Comparison of ENCODE assay signal across 13 mouse cellular contexts in the genomic region with DNA sequence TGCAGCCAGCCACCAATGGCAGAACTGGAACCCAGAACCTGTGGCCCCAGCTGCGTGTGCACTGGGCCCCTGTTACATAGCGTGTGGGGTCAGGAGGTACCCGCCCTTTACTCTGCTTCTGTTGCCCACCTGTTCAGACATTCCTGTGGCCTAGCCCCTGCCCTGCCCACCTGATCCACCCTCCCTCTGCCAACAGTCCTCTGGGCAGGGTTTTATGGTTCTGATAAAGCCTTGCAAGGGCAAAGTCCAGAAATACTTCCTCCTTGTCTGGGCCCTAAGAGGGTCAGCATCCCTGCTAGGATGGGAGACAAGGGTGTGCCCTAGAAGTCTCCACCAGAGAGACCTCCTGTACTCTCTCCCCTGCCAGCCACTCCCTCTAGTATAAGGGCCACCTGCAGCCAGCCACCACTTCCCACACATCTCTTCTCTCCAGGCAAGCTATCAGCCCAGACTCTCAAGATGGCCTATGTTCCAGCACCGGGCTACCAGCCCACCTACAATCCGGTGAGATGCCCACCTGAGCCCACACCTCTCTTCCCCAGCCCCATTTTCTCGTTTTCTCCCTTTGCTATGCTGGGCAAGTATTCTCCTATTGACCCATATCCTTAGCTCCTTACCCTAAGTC. TPM values are rescaled to one million over a fixed set of nuclear protein-coding genes. Genes with fewer than 3 reads are reported as not detected.
DNase-seq lines count a peak whose midpoint lies in the region; ATAC-seq and TF ChIP-seq lines count a peak whose summit lies in the region.
"Had no signal": no experiment of that assay in that cellular context is flagged by ENCODE, and none has a peak within 500 bp of the region (broad histone marks: within the 10 kb centered on the region; RNA-seq: fewer than 3 reads in every experiment).

A gene (plus strand): TSS at position 132 of the 625 bp plus-strand sequence.

- H3K36me3 ChIP-seq in heart, embryonic 10.5 days, result peaks cover 28% of the 10 kb centered on the region
- H3K36me3 ChIP-seq in thymus, adult 2 months (ENCODE audit: control insufficient read depth, insufficient read depth, low read length), result peaks cover 23% of the 10 kb centered on the region
- peaks cover 12% of the 10 kb centered on the region; the same call in 1 of the 2 replicates for H3K36me3 ChIP-seq in stomach, postnatal 0 days (ENCODE audit: control insufficient read depth, insufficient read depth, low read length)
- peaks cover 27% of the 10 kb centered on the region for H3K36me3 ChIP-seq in forebrain, postnatal 0 days (ENCODE audit: insufficient read depth)

- no peak within 1 kb of the TSS for H3K27ac ChIP-seq in heart, embryonic 10.5 days
- no peak within 1 kb of the TSS for H3K27ac ChIP-seq in thymus, adult 2 months (ENCODE audit: control insufficient read depth, insufficient read depth, low read length)
- peak within 1 kb of the TSS; percentile 84 for H3K27ac ChIP-seq in stomach, postnatal 0 days (replicated peaks)
- no peak within 1 kb of the TSS for H3K27ac ChIP-seq in forebrain, postnatal 0 days (ENCODE audit: low read depth, low read length)
- H3K27ac ChIP-seq: forebrain, embryonic 10.5 days; liver, embryonic 15.5 days; midbrain, embryonic 12.5 days had no signal

- ATAC-seq in stomach, postnatal 0 days (ENCODE audit: low FRiP score, low TSS enrichment), result peak; percentile 84
- no peak for ATAC-seq in forebrain, postnatal 0 days

- TF ChIP-seq CTCF in thymus, adult 2 months (IDR thresholded peaks at IDR 0.05; ENCODE audit: borderline replicate concordance, control insufficient read depth, extremely low read depth, insufficient read depth, low read length, poor library complexity), result no peak
- no peak for TF ChIP-seq CTCF in stomach, postnatal 0 days (IDR thresholded peaks at IDR 0.05; ENCODE audit: low read depth)
- no peak for TF ChIP-seq CTCF in forebrain, postnatal 0 days (IDR thresholded peaks at IDR 0.05; ENCODE audit: low read depth)

- H3K4me2 ChIP-seq in stomach, postnatal 0 days (replicated peaks; ENCODE audit: low read depth), result peak within 1 kb of the TSS; percentile 29
- no peak within 1 kb of the TSS for H3K4me2 ChIP-seq in forebrain, postnatal 0 days (ENCODE audit: low read depth)
- H3K4me2 ChIP-seq: liver, embryonic 15.5 days; midbrain, embryonic 12.5 days had no signal

- H3K27me3 ChIP-seq in heart, embryonic 10.5 days (ENCODE audit: insufficient read depth, poor library complexity, severe bottlenecking), result peaks cover 5% of the 10 kb centered on the region; the same call in 1 of the 2 replicates
- H3K27me3 ChIP-seq in thymus, adult 2 months (ENCODE audit: control insufficient read depth, insufficient read depth, low read length), result no peaks in the 10 kb centered on the region
- H3K27me3 ChIP-seq in stomach, postnatal 0 days (ENCODE audit: control insufficient read depth, insufficient read depth, low read length), result no peaks in the 10 kb centered on the region
- no peaks in the 10 kb centered on the region for H3K27me3 ChIP-seq in forebrain, postnatal 0 days (ENCODE audit: insufficient read depth, low read length)
- H3K27me3 ChIP-seq: liver, embryonic 15.5 days; midbrain, embryonic 12.5 days had no signal

- no peak for TF ChIP-seq POLR2A in thymus, adult 2 months (IDR thresholded peaks at IDR 0.05; ENCODE audit: control insufficient read depth, extremely low read depth, insufficient read depth, low read length, poor library complexity)

- WGBS in heart, embryonic 10.5 days, result 81% methylated on average over 6 of the region's 6 CpGs
- WGBS in thymus, adult 2 months, result 83% methylated on average over 6 of the region's 6 CpGs
- WGBS in stomach, postnatal 0 days, result 59% methylated on average over 6 of the region's 6 CpGs
- 86% methylated on average over 6 of the region's 6 CpGs for WGBS in forebrain, postnatal 0 days

- no peak for DNase-seq in heart, adult 8-10 months (ENCODE audit: low spot score)
- DNase-seq in heart, embryonic 10.5 days (ENCODE audit: low spot score), result no peak
- DNase-seq in thymus, adult 2 months, result no peak
- no peak for DNase-seq in thymus, postnatal 4 days
- DNase-seq in heart, postnatal 4 days, result peak; percentile 13
- peak; percentile 82 for DNase-seq in stomach, postnatal 0 days (ENCODE audit: low spot score)
- no peak for DNase-seq in natural killer cell, adult 2 months (ENCODE audit: low spot score in 2 of 2)
- no peak for DNase-seq in forebrain, postnatal 0 days
- DNase-seq: gastrocnemius, postnatal 14 days; spleen, adult 18-20 months had no signal

- no peak within 1 kb of the TSS for H3K4me3 ChIP-seq in heart, embryonic 10.5 days
- H3K4me3 ChIP-seq in thymus, adult 2 months (ENCODE audit: control insufficient read depth, insufficient read depth, low read length), result no peak within 1 kb of the TSS
- peak within 1 kb of the TSS; percentile 22 for H3K4me3 ChIP-seq in stomach, postnatal 0 days (ENCODE audit: low read depth, low read length)
- no peak within 1 kb of the TSS for H3K4me3 ChIP-seq in forebrain, postnatal 0 days (ENCODE audit: low read depth, low read length)
- H3K4me3 ChIP-seq: forebrain, embryonic 10.5 days; liver, embryonic 15.5 days; midbrain, embryonic 12.5 days had no signal

- H3K4me1 ChIP-seq in heart, embryonic 10.5 days, result peaks cover 14% of the 10 kb centered on the region
- peaks cover 3% of the 10 kb centered on the region; the same call in 1 of the 2 replicates for H3K4me1 ChIP-seq in thymus, adult 2 months (replicated peaks; ENCODE audit: control insufficient read depth, insufficient read depth, low read length)
- H3K4me1 ChIP-seq in stomach, postnatal 0 days (replicated peaks; ENCODE audit: control insufficient read depth, insufficient read depth), result no peaks in the 10 kb centered on the region; the same call in 1 of the 2 replicates
- no peaks in the 10 kb centered on the region for H3K4me1 ChIP-seq in forebrain, postnatal 0 days (ENCODE audit: insufficient read depth)
- H3K4me1 ChIP-seq: forebrain, embryonic 10.5 days; midbrain, embryonic 12.5 days had no signal

- no peak for TF ChIP-seq EP300 in stomach, postnatal 0 days (optimal IDR thresholded peaks at IDR 0.05)

- H3K9me3 ChIP-seq in heart, embryonic 10.5 days, result no peaks in the 10 kb centered on the region
- H3K9me3 ChIP-seq in stomach, postnatal 0 days (ENCODE audit: control insufficient read depth, low read length), result no peaks in the 10 kb centered on the region
- no peaks in the 10 kb centered on the region for H3K9me3 ChIP-seq in forebrain, postnatal 0 days (ENCODE audit: low read length)
- H3K9me3 ChIP-seq: liver, embryonic 15.5 days; midbrain, embryonic 12.5 days had no signal

- peak within 1 kb of the TSS; percentile 18; the same call in 1 of the 2 replicates for H3K9ac ChIP-seq in stomach, postnatal 0 days (ENCODE audit: low read length)
- no peak within 1 kb of the TSS for H3K9ac ChIP-seq in forebrain, postnatal 0 days
- H3K9ac ChIP-seq: liver, embryonic 15.5 days; midbrain, embryonic 12.5 days had no signal

RNA-seq across cellular contexts. Expression of the gene that starts here (rescaled TPM):
- total RNA-seq in heart, adult 8-10 months (2022), result 10 to 100 TPM; 17.3 to 32.1 (median 24.6) TPM
- 2.8 and 3.6 TPM in 2 replicates for polyA plus RNA-seq in heart, embryonic 10.5 days (2016; fragmentation: Nextera tagmentation; extraction: Ambion mirVana)
- 23.2 and 29.7 TPM in 2 replicates for polyA plus RNA-seq in thymus, adult 2 months (2012; rRNA removed)
- total RNA-seq in heart, postnatal 4 days (2021), result 10 to 100 TPM; 17.8 to 20.8 TPM
- polyA plus RNA-seq in stomach, postnatal 0 days (2015; fragmentation: Nextera tagmentation; extraction: Ambion mirVana), result 469 and 489 TPM in 2 replicates
- 2.4 and 5.2 TPM in 2 replicates for total RNA-seq in forebrain, postnatal 0 days (2014; rRNA removed)
- 3.3 and 3.5 TPM in 2 replicates for polyA plus RNA-seq in forebrain, postnatal 0 days (2015; fragmentation: Nextera tagmentation; extraction: Ambion mirVana)

Comparison
In these comparisons a context has a peak if more than half of its experiments do, and no peak if none do; other contexts are left out.
1. RNA of the gene that starts here (polyA plus RNA-seq): 469 to 489 TPM in stomach, postnatal 0 days; 23.2 to 29.7 TPM in thymus, adult 2 months, 3.3 to 3.5 TPM in forebrain, postnatal 0 days and 2.8 to 3.6 TPM in heart, embryonic 10.5 days; every median in the first group is over 10 times any median in the second.
2. DNase-seq: peak in heart, postnatal 4 days (single experiment) and stomach, postnatal 0 days (single experiment); none in heart, adult 8-10 months (single experiment), heart, embryonic 10.5 days (single experiment), thymus, adult 2 months (single experiment), thymus, postnatal 4 days (single experiment), natural killer cell, adult 2 months (0 of 2) and forebrain, postnatal 0 days (single experiment).